Mouse (Mus musculus): ENCODE results near the gene Gdpd3.
"Not testable (repeated sequence)": the region's sequence is repeated elsewhere in the genome, so short reads cannot be mapped to it uniquely, and the experiment has no call there.

The Gdpd3 gene

GRCm38 (mm10) chr7:126766201-126766600 lies at the start of gene Gdpd3:
TSS of gene Gdpd3 (plus strand) at chr7:126766334.
- in situ Hi-C loops (cut with MboI), result no loop called here

DNA sequence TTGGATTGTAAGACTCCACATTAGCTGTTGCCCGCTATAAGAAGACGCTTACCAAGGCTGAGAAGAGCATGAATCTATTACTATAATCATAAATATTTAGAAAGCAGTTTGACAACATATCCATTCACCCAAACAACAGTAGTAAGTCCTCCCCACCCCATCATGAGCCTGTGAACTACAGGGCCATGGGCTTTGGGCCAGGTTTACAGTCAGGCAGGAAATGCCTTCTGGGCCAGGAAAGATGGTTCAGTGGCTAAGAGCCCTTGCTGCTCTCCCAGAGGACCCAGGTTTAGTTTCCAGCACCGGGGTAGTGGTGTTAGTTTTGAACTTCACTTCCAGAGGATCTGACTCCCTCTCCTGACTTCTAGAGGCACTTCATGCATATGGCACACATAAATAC lies 48.6 kb upstream of the Gdpd3 start:
- in situ Hi-C loops (cut with MboI), result no loop called here

DNA sequence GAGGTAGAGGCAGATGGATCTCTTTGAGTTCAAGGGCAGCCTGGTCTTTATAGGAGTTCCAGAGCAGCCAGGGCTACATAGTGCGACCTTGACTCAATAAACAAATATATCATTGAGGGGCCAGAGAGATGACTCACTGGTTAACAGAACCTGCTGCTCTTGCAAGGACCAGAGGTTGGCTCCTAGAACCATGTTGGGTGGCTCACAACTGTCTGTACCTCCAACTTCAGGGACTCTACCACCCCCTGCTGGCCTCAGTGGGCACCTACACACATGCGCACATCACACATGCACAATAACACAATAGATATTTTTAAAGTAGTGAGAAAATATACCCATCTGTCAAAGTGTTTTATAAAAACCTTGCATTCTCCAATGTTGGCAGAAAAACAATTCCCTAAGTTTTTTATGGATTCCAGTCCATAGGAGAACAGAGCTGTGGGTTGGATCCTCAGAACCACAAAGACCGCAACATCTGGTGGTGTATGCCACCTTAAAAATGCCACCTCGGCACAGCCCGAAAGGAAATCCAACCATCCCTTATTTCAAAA lies 47.3 kb upstream of the Gdpd3 start:
- in situ Hi-C loops (cut with MboI), result no loop called here

GRCm38 (mm10) chr7:126721635-126722034 lies 44.5 kb upstream of the Gdpd3 start:
- in situ Hi-C loops (cut with MboI), result no loop called here

GRCm38 (mm10) chr7:126725077-126725476 lies 41.1 kb upstream of the Gdpd3 start:
- in situ Hi-C loops (cut with MboI), result no loop called here

DNA sequence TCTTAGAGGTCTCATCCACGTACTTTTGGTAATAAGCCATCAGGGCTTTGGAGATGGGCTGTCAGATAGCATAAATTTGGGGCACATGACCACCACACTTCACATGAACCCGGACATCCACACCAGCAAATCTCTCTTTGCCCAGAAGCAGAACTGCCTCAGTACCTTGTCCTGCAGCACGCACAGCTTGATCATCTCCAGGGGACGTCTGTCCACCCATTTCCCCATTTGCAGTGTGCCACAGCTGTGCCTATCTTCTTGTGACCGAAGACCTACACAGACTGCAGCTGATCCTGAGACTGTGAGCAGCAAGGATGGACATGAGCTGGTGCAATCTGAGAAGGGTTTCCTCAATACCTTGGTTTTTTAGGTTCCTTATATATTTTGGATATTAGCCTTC lies 40.5 kb upstream of the Gdpd3 start:
- in situ Hi-C loops (cut with MboI), result no loop called here

GRCm38 (mm10) chr7:126730256-126730789 lies 35.8 kb upstream of the Gdpd3 start:
- in situ Hi-C loops (cut with MboI), result not testable (repeated sequence)

DNA sequence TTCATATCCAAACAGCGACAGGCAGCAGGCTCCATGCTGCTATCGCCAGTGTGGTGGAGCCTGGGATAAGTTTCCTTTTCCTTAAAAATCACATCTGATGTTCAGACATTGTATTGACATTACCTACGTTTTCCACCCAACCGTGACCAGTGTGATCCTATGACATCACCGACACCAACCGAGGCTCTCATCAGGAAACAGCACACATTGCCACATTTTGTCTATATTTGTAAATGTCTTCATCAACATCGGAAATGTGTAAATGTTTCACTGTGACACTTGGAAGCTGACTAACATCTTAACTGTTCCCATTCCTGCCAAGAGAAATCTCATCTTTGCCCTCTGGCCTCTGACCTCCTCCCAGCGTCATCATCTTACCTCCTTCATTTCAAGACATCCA lies 30.0 kb upstream of the Gdpd3 start:
- in situ Hi-C loops (cut with MboI), result no loop called here

DNA sequence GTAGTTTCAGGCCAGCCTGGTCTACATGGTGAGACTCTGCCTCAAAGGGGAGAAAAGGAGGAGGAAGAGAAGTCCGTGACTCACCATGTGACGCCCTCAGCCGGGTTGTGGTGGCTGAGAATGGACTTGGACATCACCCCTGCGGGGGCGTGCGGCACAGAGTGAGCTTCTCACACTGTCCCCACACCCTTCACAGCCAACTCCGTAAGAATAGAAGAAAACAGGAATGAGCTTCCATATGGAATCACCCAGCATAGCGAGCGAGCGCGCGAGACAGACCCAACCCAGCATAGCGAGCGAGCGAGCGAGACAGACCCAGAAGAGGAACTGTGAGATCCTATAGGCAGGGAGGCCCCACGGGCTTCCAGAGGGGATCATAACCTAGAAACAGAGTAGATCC lies 26.6 kb upstream of the Gdpd3 start:
- in situ Hi-C loops (cut with MboI), result no loop called here

GRCm38 (mm10) chr7:126740132-126740735 lies 25.9 kb upstream of the Gdpd3 start:
- in situ Hi-C loops (cut with MboI), result no loop called here

DNA sequence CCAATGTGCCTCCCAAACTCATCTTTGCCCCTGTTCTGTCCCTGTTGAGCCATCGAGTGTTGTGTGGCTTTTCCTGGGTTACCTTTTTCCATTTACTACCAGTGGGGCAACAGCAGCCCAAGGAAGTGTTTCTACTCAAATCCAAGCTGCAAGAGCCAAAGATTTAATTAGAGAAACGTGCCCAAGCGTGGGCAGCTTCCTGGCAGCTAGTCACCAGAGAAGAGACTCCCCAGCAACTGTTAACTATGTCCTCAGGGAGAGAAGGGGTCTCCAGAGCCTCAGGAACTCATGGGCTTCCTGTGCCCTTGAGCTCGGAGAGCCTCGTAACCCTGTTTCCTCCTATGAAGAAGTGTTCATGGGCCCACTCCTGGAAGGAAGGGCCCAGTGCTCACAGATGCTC lies 25.2 kb upstream of the Gdpd3 start:
- in situ Hi-C loops (cut with MboI), result no loop called here

- in situ Hi-C loops (cut with MboI), result no loop called here
Observed at GRCm38 (mm10) chr7:126741452-126741851, 24.7 kb upstream of the Gdpd3 start.

DNA sequence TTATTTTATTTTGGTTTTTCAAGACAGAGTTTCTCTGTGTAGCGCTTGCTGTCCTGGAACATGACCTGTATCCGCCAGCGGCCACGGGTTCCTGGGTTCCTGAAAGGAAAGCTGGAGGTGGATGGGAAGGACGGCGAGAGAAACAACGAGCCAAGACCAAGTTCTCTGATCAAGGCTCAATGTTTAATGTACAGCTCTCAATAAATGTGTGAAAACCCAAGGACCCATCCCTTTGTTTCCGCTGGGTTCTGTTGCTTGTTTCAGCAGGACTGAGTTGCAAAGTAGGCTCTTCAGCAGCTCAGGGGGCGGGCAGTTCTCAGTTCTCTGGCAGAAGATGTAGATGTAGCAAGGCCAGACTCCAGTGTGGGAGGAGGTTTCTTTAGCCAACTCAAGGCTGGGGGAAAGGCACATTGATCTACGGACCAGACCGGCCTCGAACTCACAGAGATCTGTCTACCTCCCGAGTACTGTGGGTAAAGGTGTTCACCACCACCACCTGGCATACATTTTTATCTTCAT lies 24.1 kb upstream of the Gdpd3 start:
- in situ Hi-C loops (cut with MboI), result no loop called here

DNA sequence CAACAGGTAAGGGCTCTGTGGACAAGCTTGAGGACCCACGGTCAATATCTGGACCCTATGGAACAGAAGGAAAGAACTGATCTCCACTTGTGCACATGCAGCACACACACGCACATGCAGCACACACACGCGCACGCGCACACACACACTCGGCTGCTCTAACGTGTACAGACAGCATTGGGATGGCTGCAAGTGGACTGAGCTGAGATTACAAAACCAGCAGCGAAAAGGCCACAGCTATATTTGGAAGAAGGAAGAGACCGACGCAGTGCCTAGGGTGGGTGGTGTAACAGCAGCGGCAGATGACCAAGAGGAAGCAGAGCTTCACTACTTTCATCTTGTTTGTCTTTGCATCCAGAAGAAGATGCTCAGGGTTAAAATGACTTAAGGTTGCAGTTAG lies 20.1 kb upstream of the Gdpd3 start:
- in situ Hi-C loops (cut with MboI), result no loop called here

DNA sequence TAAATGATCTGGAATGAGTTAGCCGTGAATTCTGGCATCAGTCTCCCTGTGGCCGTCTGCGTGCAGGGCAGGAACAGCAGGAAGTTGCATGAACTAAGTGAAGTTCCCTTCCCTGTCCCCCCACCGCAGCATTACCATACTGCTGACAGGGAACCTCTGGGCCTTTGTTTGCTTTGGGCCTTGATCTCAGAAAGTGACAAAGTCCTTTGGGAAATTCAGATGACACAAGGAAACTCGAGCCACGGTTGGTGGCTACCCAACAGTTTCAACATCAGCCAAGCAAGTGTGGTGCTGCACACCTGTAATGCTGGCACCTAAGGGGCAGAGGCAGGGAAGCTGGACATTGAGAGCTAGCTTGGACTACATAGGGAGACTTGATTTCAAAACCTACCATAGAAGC lies 19.3 kb upstream of the Gdpd3 start:
- in situ Hi-C loops (cut with MboI), result no loop called here

DNA sequence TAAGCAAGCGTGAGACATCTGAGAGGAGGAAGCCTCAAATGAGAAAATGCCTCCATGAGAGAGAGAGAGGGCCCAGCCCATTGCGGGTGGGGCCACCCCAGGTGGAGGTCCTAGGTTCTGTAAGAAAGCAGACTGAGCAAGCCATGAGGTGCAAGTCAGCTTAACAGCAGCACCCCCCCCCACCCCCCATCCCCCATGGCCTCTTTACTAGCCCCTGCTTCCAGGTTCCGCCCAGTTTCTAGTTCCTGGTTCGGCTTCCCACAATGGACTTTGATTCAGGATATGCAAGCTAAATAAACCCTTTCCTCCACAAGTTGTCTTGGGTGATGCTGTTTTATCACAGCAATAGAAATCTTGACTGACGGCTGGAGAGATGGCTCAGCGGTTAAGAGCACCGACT lies 17.3 kb upstream of the Gdpd3 start:
- in situ Hi-C loops (cut with MboI), result no loop called here

DNA sequence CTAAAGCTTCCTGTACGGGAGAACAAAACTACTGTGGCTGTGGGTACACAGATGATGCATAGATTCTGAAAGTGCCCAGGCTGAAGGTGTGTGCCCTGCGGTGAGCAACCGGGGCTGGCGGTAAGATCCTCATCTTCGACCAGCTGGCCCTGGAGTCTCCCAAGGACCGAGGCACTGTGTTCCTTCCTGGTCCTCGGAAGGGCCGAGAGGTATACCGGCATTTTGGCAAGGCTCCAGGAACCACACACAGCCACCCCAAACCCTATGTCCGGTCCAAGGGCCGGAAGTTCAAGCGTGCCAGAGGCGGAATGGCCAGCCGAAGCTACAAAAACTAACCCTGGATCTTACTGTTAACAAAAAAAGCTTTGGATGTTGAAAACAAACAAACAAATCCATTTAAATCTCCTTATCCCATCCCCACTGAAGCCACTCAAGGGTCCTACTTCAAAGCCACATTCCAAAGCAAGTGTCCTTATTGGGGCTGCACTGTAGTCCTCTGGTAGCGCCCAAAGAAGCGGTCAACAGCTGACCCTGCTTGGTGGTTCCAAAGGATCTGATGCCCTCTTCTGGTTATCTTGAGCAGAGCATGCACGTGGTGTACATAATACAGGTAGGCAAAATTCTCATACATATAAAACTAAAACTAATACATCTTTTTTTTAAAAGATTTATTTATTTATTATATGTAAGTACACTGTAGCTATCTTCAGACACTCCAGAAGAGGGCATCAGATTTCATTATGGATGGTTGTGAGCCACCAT lies 16.4 kb upstream of the Gdpd3 start:
- in situ Hi-C loops (cut with MboI), result no loop called here

- in situ Hi-C loops (cut with MboI), result no loop called here
Observed at GRCm38 (mm10) chr7:126754866-126755265, 11.3 kb upstream of the Gdpd3 start.

DNA sequence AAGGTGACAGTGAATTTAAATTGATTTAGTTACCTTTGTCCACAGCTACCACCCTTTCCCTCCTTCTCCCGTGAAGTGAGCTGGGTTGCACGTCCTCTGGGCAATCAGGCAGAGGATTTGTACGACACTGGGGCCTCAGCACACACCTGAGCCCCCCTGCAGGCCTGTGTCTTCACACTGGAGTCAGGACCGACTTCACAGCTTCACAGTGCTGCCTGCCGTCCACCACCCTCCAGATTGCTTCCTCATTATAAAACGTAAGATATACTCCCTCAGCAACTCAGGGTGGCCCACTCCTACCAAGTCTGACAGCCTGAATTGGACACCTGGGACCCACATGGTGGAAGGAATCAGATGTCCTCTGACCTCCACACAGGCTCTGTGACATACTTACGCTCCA lies 7.6 kb upstream of the Gdpd3 start:
- in situ Hi-C loops (cut with MboI), result no loop called here

DNA sequence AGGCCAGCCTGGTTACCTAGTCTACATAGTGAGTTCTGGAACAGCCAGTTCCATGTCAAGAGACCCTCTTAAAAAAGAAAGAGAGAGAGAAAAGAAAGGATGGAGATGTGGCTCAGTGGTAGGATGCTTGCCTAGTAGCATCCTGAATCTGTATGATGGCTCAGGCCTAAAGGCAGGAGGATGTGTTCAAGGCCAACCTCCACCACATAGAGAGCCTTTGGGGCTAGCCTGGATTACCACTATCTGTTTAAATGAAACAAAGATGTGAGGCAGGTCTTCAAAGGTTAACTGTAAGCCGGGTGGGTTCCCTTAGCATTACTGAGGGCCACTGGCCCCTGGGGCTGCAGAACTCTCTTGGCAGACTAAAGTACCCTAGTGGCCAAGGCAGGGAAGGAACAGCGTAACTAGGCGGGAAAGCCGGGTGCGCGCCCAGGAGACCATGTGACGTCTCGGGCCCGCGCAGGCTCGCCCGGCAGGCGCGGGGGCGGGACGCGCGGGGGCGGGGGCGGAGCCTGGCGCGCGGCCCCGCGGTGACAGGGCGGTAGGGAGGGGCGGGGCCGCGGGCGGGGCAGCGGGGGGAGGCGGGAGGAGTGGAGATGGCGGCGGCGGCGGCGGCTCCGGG lies 7.0 kb upstream of the Gdpd3 start, which contains the start of gene Mapk3:
TSS of gene Mapk3 (plus strand) at position 552 of the 622 bp plus-strand sequence.
- in situ Hi-C loops (cut with MboI), result no loop called here

GRCm38 (mm10) chr7:126759672-126760390 lies 6.3 kb upstream of the Gdpd3 start:
- in situ Hi-C loops (cut with MboI), result no loop called here

- in situ Hi-C loops (cut with MboI), result no loop called here
Observed at GRCm38 (mm10) chr7:126760391-126760802, 5.7 kb upstream of the Gdpd3 start.
